Mouse (Mus musculus) kidney, embryonic 16.5 days (tissue): Measurements from ENCODE around the gene Crtac1. TPM values are rescaled to one million over a fixed set of nuclear protein-coding genes. Genes with fewer than 3 reads are reported as not detected.

Experiments used
- ATAC-seq: fragments of 200-750 bp; cut with Nextera tagmentation; 2 replicates; pipeline ENCODE4 v1.8.0; 2017; ENCODE audit warnings: moderate TSS enrichment; ENCODE audit not compliant: low FRiP score, low TSS enrichment
- H3K27ac ChIP-seq: fragments of 300-500 bp; sonication (generic); 2 replicates; pipeline ENCODE4 v1.5.1; 2014; ENCODE audit warnings: low read length
- H3K27me3 ChIP-seq: fragments of 300-500 bp; sonication (generic); 2 replicates; pipeline ENCODE4 v1.6.1; 2014; ENCODE audit warnings: low read length, control low read depth, mixed read lengths; ENCODE audit not compliant: insufficient read depth
- H3K36me3 ChIP-seq: fragments of 300-500 bp; sonication (generic); 2 replicates; pipeline ENCODE4 v1.6.1; 2014; ENCODE audit warnings: low read length, control low read depth, mixed read lengths; ENCODE audit not compliant: insufficient read depth
- H3K4me1 ChIP-seq: fragments of 300-500 bp; sonication (generic); 2 replicates; pipeline ENCODE4 v1.6.1; 2014; ENCODE audit warnings: low read length, control low read depth, mixed read lengths; ENCODE audit not compliant: insufficient read depth
- H3K4me2 ChIP-seq: fragments of 300-500 bp; sonication (generic); replicated peaks from 2 replicates; pipeline ENCODE4 v1.6.1; 2014; ENCODE audit warnings: low read depth, low read length
- H3K4me3 ChIP-seq: fragments of 300-500 bp; sonication (generic); 2 replicates; pipeline ENCODE4 v1.5.1; 2014; ENCODE audit warnings: mild to moderate bottlenecking, low read length
- H3K9ac ChIP-seq: fragments of 300-500 bp; sonication (generic); replicated peaks from 2 replicates; pipeline ENCODE4 v1.6.1; 2014; ENCODE audit warnings: low read length
- H3K9me3 ChIP-seq: fragments of 300-500 bp; sonication (generic); 2 replicates; pipeline ENCODE4 v1.6.1; 2016; ENCODE audit warnings: low read length, control low read depth
- WGBS: fragments of 180-500 bp; shearing (Covaris S2); extraction: QIAGEN DNeasy Blood & Tissue Kit; methylation state at CpG from one replicate; pipeline ENCODE4 v1.1.7; 2014; 5-methylcytosine and 5-hydroxymethylcytosine counted together
- polyA plus RNA-seq: library from polyadenylated mRNA; unstranded; fragments of >200 nt; fragmentation: Nextera tagmentation; extraction: Ambion mirVana; gene quantifications from 2 replicates; pipeline ENCODE4 v1.2.1, GENCODE M21; 2015

Crtac1 gene
- 6.0 and 6.2 TPM in 2 replicates for polyA plus RNA-seq

DNA sequence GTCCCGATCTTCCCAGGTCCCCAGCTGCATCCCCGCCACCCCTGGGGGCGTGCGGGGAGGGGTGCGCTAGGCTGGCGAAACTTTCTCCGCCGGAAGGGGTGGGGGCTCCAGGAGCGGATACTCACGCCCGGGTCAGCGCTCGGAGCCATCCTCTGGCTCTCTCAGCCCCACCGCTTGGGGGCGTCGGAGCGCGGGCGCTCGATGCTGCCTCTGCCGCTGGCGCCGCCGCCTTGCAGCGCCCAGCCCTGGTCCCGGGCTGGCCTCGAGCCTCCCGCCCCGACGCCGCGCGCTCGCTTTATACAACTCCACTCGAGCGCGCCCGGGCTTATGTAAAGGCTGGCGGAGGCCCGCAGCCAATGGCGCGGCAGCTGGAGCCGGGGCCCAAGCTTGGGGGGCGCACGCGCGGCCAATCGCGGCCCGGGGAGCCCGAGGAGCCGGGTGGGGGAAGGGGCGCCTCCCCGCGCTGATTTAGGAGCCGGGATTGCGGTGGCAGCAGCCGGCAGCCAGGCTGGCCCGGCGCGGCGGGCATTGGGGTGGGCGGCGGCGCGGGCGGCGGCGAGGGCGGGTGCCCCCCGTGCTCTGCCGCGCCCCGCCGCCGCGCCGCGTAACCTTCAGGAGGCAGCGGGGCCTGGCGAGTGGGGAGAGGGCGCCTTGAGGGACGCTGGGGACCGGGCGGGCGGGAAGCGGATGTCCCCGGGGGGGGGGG lies at the start of gene Crtac1:
Gene Crtac1 (minus strand): TSS at position 299 of the 706 bp plus-strand sequence.
- WGBS = under 1% methylated on average over 50 of the region's 88 CpGs
- peaks cover 65% of the 10 kb centered on the region for H3K27me3 ChIP-seq
- ATAC-seq = peak; percentile 93
- H3K4me2 ChIP-seq = peak within 1 kb of the TSS; percentile 96
- H3K9ac ChIP-seq = peak within 1 kb of the TSS; percentile 69
- H3K9me3 ChIP-seq = no peaks in the 10 kb centered on the region
- no peak within 1 kb of the TSS for H3K27ac ChIP-seq
- H3K36me3 ChIP-seq = no peaks in the 10 kb centered on the region
- peak within 1 kb of the TSS; percentile 61 for H3K4me3 ChIP-seq
- H3K4me1 ChIP-seq = peaks cover 12% of the 10 kb centered on the region

DNA sequence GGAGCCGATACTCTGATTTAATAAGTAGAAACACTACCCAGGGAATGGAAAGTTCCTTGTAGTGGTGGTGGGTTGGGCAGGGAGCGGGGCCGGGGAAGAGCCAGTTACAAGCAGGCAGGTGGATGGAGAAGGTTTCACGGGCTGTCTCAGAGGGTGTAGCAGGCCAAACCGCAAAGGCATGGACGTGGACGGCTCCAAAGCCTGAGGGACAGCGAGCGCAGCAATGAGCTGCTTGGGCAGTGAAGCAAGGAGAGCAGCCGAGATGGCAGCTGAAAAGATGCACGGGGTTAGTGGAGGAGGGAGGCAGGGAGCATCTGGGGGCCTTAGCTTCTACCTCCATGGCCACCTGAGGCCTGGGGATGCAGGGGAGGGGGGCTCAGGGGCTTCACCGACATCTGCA lies 46.7 kb upstream of the Crtac1 start:
- Histone ChIP-seq H3K27ac (no peak overlapping the region), H3K9me3 (no peaks in the 10 kb centered on the region), H3K4me3 (no peak overlapping the region), H3K4me2 (no peak overlapping the region), H3K9ac (no peak overlapping the region), H3K27me3 (no peaks in the 10 kb centered on the region), H3K4me1 (no peaks in the 10 kb centered on the region), H3K36me3 (no peaks in the 10 kb centered on the region)
- ATAC-seq = no peak
- WGBS = 27% methylated on average over 12 of the region's 12 CpGs

DNA sequence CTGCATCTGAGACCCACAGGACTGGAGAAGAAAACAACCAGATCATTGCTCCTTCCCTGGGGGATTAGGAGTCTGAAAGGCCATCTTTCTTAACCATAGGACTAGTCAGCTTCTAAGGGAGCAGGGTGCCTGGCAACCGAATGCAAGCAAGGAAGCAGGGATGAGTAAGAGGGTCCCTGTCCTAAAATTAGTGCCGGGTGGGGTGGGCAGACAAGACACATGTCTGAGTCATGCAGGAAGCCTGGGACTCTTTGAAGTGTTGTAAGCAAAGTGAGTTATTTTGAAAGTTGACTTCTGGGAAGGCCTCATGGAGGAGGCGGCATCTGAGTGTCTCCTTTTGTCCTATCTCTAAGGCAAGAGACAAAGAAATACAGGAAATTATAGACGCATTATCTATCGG lies 46.2 kb upstream of the Crtac1 start:
- Histone ChIP-seq H3K9ac (no peak overlapping the region), H3K4me2 (no peak overlapping the region), H3K9me3 (no peaks in the 10 kb centered on the region), H3K4me1 (no peaks in the 10 kb centered on the region), H3K27me3 (no peaks in the 10 kb centered on the region), H3K36me3 (no peaks in the 10 kb centered on the region), H3K27ac (no peak overlapping the region), H3K4me3 (no peak overlapping the region)
- WGBS = 78% methylated on average over 5 of the region's 5 CpGs
- no peak for ATAC-seq

DNA sequence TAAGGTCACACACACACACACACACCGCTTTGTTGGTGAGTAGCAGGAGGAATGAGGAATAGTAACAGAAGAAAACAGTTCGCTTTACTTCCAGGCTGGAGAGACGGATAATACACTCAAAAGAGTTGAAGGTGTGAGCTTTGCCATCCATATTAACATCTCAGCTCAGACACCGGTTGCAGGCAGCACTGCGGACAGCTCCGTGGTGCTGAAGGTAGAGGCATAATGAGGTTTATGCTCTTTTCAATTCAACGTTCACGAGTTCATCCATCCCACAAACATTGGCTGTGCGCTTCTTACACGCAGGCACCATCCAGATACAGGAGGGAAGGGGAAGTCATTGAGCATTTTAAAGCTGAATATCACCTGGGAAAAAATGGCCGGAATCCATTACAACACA lies 41.2 kb upstream of the Crtac1 start:
- H3K9ac ChIP-seq = no peak overlapping the region
- H3K4me1 ChIP-seq = no peaks in the 10 kb centered on the region
- H3K4me3 ChIP-seq = no peak overlapping the region
- no peaks in the 10 kb centered on the region for H3K36me3 ChIP-seq
- no peak for ATAC-seq
- H3K27me3 ChIP-seq = no peaks in the 10 kb centered on the region
- WGBS = 27% methylated on average over 11 of the region's 11 CpGs
- no peaks in the 10 kb centered on the region for H3K9me3 ChIP-seq
- H3K27ac ChIP-seq = no peak overlapping the region
- H3K4me2 ChIP-seq = no peak overlapping the region

DNA sequence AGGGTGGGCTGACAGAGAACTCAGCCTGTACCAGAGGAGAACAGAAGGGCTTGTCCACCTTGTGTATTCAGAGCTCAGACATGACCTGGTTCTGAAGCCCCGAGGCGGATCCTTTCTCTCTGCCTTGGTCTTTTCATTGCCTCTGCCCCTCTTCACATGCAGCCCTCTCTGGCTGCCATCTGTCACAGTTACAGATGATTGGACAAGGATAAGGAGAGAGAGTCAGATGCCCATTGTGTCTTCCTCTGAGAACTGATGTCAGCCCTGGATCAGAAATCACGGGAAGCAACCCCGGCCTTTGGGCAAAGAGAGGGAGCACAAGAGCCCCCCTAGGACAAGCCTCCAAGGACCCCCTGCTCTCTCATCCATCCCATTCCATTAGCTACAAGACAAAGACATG lies 40.0 kb upstream of the Crtac1 start:
- no peaks in the 10 kb centered on the region for H3K27me3 ChIP-seq
- no peaks in the 10 kb centered on the region for H3K9me3 ChIP-seq
- no peak overlapping the region for H3K9ac ChIP-seq
- WGBS = 90% methylated on average over 4 of the region's 4 CpGs
- H3K4me2 ChIP-seq = no peak overlapping the region
- H3K4me3 ChIP-seq = no peak overlapping the region
- H3K4me1 ChIP-seq = no peaks in the 10 kb centered on the region
- no peak overlapping the region for H3K27ac ChIP-seq
- ATAC-seq = no peak
- H3K36me3 ChIP-seq = no peaks in the 10 kb centered on the region

DNA sequence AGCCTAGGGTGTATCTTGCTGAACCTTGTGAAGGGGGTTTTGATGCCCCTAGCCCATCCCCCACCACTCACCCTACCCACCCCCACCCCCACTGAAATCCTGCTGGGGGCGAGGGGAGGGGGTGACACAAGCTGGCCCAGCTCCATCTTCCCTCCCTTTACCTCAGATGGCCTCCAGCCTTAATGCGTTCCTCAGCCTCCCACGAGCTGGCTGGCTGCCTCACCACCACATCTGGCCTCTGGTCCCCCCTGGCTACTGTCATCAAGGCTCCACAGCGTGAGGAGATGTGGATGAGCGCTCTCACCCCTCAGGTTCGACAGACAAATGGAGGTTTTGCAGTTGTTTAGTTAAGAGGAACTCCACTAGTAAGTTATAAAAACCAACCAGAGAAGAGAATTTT lies 30.3 kb upstream of the Crtac1 start:
- Histone ChIP-seq H3K27ac (no peak overlapping the region), H3K27me3 (no peaks in the 10 kb centered on the region), H3K36me3 (no peaks in the 10 kb centered on the region), H3K4me1 (no peaks in the 10 kb centered on the region), H3K4me2 (no peak overlapping the region), H3K4me3 (no peak overlapping the region), H3K9me3 (no peaks in the 10 kb centered on the region), H3K9ac (no peak overlapping the region)
- no peak for ATAC-seq
- 13% methylated on average over 6 of the region's 6 CpGs for whole genome bisulfite sequencing

DNA sequence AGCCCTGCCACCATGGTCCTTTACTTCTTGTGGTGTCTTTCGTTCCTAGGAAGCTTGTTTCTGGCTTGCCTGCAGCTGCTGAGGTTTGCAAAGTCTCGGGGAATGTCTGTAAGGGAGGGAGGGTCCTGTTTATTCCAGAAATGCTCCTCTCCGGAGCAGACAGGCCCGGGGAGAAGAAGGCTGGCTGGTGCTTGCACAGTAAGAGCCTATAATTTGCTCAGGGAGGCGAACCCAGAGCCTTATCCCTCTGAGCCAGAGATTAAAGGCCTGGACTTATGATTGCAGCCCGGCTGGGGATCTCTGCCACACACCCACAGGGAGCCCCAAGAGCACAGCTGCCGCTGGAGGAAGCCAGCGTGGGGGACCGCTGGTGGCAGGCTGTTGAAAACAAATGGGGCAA lies 29.8 kb upstream of the Crtac1 start:
- Histone ChIP-seq H3K4me1 (no peaks in the 10 kb centered on the region), H3K27me3 (no peaks in the 10 kb centered on the region), H3K9me3 (no peaks in the 10 kb centered on the region), H3K27ac (no peak overlapping the region), H3K9ac (no peak overlapping the region), H3K4me3 (no peak overlapping the region), H3K36me3 (no peaks in the 10 kb centered on the region), H3K4me2 (no peak overlapping the region)
- 35% methylated on average over 9 of the region's 9 CpGs for WGBS
- no peak for ATAC-seq

DNA sequence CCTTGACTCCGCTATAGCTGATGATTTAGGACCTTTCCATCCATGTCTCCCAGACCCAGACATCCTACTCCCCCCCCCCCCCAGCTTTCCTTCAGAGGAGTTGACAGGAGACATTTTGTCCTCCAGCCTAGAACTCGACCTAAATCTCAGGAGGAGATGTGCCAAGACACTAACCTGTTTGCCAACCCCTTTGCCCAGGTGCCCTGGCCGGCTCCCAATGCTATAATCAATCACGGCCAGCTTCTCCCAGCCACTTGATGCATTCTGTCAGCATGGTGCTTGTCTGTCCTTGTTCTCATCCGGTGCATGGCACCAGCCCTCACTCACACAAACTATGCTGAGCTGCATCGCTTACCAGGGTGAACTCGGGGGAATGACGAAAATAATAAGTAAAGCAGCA lies 27.9 kb upstream of the Crtac1 start:
- 83% methylated on average over 8 of the region's 8 CpGs for WGBS
- Histone ChIP-seq H3K9ac (no peak overlapping the region), H3K36me3 (no peaks in the 10 kb centered on the region), H3K9me3 (no peaks in the 10 kb centered on the region), H3K27ac (no peak overlapping the region), H3K4me3 (no peak overlapping the region), H3K4me1 (no peaks in the 10 kb centered on the region), H3K4me2 (no peak overlapping the region), H3K27me3 (no peaks in the 10 kb centered on the region)
- ATAC-seq = no peak

DNA sequence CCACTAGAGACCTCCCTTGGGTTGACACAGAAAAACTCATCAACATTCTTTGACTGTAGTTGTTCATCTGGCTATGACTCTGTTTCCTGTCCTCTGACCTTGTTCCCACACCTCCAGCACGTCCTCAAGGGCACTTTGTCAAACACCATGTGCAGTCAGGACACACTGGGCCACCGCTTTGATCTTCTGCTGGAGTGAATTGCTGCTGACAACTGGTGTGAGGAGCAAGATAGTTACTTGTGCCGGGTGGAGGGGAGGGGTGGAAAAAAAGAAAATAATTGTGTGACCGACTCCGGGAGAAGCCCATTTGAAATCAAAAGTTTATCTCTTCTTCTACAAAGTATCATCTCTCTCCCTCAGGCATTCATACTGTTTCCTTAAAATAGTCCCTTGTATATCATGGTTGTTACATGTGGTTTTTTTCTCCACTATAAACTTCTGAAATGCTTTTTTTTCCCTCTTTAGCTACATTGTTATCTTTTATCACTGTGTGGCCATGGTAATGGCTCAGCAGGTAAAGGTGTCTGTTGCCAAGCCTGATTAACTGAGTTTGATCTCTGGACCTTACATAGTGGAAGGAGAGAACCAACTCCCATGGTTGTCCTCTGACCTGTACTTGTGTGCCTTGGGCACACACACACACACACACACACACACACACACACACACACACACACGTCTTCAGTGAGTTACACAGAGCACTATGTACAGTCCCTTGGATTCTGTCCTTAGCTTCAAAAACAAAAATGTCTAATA lies 23.1 kb upstream of the Crtac1 start:
- H3K27me3 ChIP-seq = no peaks in the 10 kb centered on the region
- no peak overlapping the region for H3K4me2 ChIP-seq
- no peaks in the 10 kb centered on the region for H3K4me1 ChIP-seq
- no peaks in the 10 kb centered on the region for H3K36me3 ChIP-seq
- 29% methylated on average over 6 of the region's 6 CpGs for WGBS
- ATAC-seq = no peak
- no peak overlapping the region for H3K27ac ChIP-seq
- H3K9ac ChIP-seq = no peak overlapping the region
- no peak overlapping the region for H3K4me3 ChIP-seq
- H3K9me3 ChIP-seq = no peaks in the 10 kb centered on the region

DNA sequence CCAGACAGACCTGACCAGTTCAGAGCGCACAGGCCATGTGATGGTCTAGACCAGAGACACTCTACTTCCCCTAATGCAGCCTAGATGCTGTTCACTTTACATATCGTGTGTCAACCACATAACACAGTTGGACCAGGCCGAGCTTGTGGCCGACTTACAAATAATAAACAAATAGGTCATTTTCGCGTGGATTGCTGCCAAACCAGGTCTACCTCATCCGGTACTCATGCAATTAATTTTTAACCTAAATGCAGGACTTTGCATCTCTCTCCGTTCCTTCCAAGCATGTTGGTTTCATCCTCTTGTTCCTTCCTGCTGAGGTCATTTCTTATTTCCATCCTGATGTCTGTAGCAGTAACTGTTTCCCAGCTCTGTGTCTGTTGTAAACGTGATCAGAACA lies 22.4 kb upstream of the Crtac1 start:
- WGBS = 75% methylated on average over 9 of the region's 9 CpGs
- no peak for ATAC-seq
- Histone ChIP-seq H3K4me2 (no peak overlapping the region), H3K4me3 (no peak overlapping the region), H3K9ac (no peak overlapping the region), H3K9me3 (no peaks in the 10 kb centered on the region), H3K27ac (no peak overlapping the region), H3K36me3 (no peaks in the 10 kb centered on the region), H3K27me3 (no peaks in the 10 kb centered on the region), H3K4me1 (no peaks in the 10 kb centered on the region)
